Mouse (Mus musculus) left cerebral cortex, adult 2 months (tissue): ENCODE results near the gene Arid1b. TPM values are rescaled to one million over a fixed set of nuclear protein-coding genes. Genes with fewer than 3 reads are reported as not detected.

Experiments used
- DNase-seq, 2 experiments: peaks; one replicate each; pipeline ENCODE4 v3.0.0; 2021 to 2022; ENCODE audit warnings: low spot score in 2 of 2, mixed read lengths in 1 of 2; ENCODE audit errors: extremely low spot score in 1 of 2
- H3K27ac ChIP-seq: fragments of 200-600 bp; 2 replicates; pipeline ENCODE4 v1.8.1; 2022
- H3K4me3 ChIP-seq: fragments of 200-600 bp; 2 replicates; pipeline ENCODE4 v1.8.1; 2022
- CTCF ChIP-seq: fragments of 200-600 bp; IDR thresholded peaks from 2 replicates; pipeline ENCODE4 v1.8.1; 2022; ENCODE audit warnings: antibody characterized with exemption, mild to moderate bottlenecking, moderate library complexity
- intact Hi-C: fragments of 180-260 bp; cut with DNase I; formaldehyde crosslinking; loops from one replicate; pipeline ENCODE4 v1.15.1; 2025
- total RNA-seq, 2 experiments: library from RNA; stranded (reverse); gene quantifications; 2 replicates each; pipeline ENCODE4 v1.2.3; 2021

The Arid1b gene
- total RNA-seq, 2 experiments from 2014 or later, result 81.4 to 86.1 TPM

- H3K4me3 ChIP-seq, result no peak overlapping the region
- intact Hi-C loops, result no loop called here
- H3K27ac ChIP-seq, result no peak overlapping the region
- DNase-seq, result no peak
- no peak for TF ChIP-seq CTCF
Observed at GRCm38 (mm10) chr17:5196005-5196404, 201.9 kb downstream of the Arid1b start.

DNA sequence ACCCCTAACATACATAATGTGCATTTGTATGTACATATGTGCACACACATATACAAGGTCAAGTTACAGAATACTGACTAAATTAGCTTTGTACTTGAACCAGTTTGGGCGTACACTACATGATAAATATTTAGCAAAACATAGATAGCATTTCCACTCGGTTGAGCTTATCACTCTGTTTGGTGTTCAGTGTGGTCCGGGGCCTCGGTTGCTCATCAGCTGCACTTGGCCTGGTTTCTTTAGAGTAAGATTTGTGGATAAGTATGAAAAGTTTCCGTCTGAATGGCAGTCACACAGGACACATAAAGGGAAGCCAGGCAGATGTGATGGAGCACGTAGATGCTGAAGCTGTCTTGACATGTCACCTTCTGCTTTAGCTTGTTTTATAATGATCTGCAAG, 202.4 kb downstream of the Arid1b start:
- DNase-seq, result no peak
- no peak overlapping the region for H3K27ac ChIP-seq
- no peak overlapping the region for H3K4me3 ChIP-seq
- no peak for TF ChIP-seq CTCF
- intact Hi-C loops, result no loop called here

DNA sequence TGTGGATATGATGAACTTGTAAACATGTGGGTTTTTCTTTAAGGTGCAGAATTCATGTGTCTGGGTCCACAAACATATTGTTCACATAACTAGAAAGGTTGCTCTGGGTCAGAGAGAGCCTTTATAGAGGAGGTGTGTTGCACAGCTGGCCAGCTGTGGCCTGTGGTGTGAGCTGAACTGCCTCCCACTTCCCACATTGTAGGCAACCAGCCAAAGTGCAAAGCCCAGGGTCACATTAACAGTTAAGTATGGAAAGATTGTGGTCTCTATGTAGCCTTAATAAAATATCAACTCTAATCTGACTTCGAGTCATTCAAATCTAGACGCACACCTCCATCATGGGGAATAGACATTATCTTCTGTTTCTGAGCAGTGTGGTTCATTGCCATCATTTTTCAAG, 203.0 kb downstream of the Arid1b start:
- intact Hi-C loops, result no loop called here
- Histone ChIP-seq H3K27ac (no peak overlapping the region), H3K4me3 (no peak overlapping the region)
- no peak for DNase-seq
- TF ChIP-seq CTCF, result no peak

DNA sequence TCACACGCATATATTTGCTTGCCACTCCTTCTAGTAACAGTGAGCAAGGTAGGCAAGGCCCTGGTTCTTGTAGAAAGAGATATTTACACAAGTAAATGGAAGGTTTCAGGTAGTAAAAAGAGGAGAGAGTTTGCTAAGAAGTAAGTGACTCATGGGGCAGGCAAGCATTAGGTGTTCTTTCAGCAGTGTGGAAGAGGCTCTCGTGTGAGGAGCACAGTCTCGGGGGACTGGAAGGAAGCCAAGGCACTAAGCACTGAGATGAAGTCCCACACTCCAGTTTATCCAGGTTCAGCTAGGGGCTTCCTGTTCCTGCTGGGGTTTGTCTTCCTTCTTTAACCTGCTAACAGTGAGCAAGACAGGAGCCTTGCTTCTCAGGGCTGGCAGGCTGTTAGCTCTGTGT, 203.6 kb downstream of the Arid1b start:
- Histone ChIP-seq H3K27ac (no peak overlapping the region), H3K4me3 (no peak overlapping the region)
- TF ChIP-seq CTCF, result no peak
- DNase-seq, result no peak
- intact Hi-C loops, result no loop called here

DNA sequence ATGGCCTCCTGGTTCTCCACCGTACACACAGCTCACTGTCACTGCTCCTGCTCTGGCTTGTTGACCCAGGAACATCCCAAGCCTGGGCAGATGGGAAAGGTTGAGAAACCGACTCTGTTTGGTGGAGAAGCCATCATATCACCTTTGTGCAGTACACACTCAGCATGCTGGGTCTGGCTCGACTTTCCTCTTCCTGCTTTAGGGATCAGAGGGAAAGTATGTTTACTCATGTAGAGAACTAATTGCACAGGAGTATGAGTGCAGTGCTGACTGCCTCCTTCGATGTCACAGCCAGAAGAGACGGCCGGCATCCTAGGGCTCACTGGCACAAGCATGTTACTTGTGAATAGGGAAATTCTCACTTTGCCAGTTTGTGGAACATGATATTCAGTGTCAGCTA, 204.1 kb downstream of the Arid1b start:
- no peak overlapping the region for H3K27ac ChIP-seq
- DNase-seq, result no peak
- no peak for TF ChIP-seq CTCF
- intact Hi-C loops, result no loop called here
- no peak overlapping the region for H3K4me3 ChIP-seq

DNA sequence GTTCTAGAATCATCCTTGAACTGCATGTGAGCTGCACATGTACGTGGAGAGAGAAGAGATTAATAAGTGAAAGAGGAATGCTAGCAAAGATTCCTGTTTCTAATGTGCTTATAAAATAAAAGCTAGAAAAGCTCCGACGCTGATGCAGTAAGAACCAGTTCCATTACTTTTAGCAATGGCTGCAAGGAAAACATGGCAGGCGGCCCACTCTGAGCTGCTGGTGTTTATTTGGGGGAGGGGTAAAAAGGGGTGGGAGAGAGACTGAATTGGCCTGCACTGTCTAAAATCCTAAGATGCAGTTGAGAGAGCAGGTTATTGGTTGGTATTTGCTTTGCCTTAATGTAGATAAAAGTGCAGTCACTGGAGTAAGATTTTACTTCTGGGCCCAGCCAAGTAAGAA, 204.7 kb downstream of the Arid1b start:
- H3K4me3 ChIP-seq, result no peak overlapping the region
- no peak for TF ChIP-seq CTCF
- H3K27ac ChIP-seq, result no peak overlapping the region
- intact Hi-C loops, result no loop called here
- no peak for DNase-seq

DNA sequence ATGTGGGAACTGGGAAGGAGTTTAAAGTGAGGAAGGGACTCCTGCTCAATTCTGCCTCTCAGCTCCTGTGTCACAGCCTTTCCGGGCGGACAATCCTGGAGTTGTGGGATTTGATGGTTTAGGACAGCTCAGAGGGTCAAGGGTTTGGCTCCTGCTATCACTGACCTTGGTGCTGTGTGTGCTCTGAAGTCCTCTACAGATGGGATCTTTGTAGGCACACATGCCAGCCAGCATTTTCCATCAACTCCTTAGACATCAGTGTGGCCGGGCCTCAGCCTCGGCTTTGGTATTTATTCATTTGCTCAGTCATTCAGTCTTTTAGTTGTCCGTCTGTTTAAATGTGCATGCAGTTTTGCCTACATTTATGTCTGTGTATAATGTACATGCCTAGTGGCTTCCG, 206.5 kb downstream of the Arid1b start:
- DNase-seq, result no peak
- intact Hi-C loops, result loop anchor here (5.0 kb wide), 1 partner anchor 293 kb away; no protein-coding TSS in a partner anchor
- TF ChIP-seq CTCF, result no peak
- Histone ChIP-seq H3K4me3 (no peak overlapping the region), H3K27ac (no peak overlapping the region)

GRCm38 (mm10) chr17:5201859-5202598, 207.9 kb downstream of the Arid1b start:
- peak; percentile 38 to 60 for DNase-seq
- no peak overlapping the region for H3K4me3 ChIP-seq
- intact Hi-C loops, result loop anchor here (1.0 to 5.0 kb wide), 2 partner anchors 195 to 295 kb away; no protein-coding TSS in a partner anchor
- peak; percentile 88 for TF ChIP-seq CTCF
- H3K27ac ChIP-seq, result peak overlapping the region; percentile 42

DNA sequence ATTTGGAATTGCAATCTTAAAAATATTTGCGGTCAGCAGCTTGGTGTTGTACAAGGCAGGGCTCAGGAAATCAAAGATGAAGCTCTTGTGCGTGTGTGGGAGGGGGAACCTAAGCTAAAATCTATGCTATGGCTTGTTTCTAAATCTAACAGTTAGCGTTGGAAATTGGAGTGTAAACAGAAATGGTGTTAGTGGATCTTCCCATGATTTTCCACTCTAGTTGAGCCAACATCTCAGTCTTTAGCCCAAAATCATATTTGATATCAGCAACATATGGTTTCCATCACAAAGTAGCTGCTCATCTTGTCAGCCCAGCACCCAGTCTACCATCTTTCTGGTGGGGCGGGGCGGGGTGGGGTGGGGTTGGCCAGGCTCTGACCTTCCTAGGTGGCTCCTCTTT, 208.6 kb downstream of the Arid1b start:
- DNase-seq, result no peak
- intact Hi-C loops, result loop anchor here (1.0 to 5.0 kb wide), 2 partner anchors 195 to 295 kb away; no protein-coding TSS in a partner anchor
- Histone ChIP-seq H3K4me3 (no peak overlapping the region), H3K27ac (peak overlapping the region; percentile 42)
- TF ChIP-seq CTCF, result no peak

GRCm38 (mm10) chr17:5203346-5204102, 209.4 kb downstream of the Arid1b start:
- TF ChIP-seq CTCF, result no peak
- intact Hi-C loops, result loop anchor here (5.0 kb wide), 1 partner anchor 296 kb away; no protein-coding TSS in a partner anchor
- H3K4me3 ChIP-seq, result no peak overlapping the region
- no peak for DNase-seq
- no peak overlapping the region; the same call in 1 of the 2 replicates for H3K27ac ChIP-seq

DNA sequence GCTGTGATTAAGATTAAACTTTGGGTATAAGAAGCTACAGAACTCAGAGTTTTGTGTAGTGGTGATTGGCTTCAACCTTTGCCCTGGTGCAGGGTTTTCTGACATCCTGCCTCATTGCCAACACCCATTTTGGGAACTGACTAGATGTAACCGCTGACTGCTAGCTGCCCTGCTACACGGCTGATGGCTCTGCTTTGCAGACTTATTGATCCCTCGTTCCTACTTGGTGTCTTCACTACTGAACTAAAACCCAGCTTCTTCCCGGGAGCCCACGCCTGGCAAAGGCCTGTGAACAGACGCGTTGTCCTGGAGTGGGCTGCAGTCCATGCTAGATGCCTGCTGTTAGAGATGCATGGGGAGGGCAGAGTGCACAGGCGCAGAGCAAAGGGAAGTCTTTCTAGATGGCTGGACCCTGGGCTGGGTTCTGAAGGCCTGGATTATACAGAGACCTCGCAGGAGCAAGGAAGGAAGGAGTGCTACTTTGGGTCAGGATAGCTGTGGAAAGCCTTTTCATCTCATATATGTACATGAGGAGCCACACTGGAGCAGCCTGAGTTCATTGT, 210.1 kb downstream of the Arid1b start:
- intact Hi-C loops, result loop anchor here (5.0 kb wide), 1 partner anchor 297 kb away; no protein-coding TSS in a partner anchor
- H3K27ac ChIP-seq, result no peak overlapping the region

GRCm38 (mm10) chr17:5205163-5205581, 211.0 kb downstream of the Arid1b start:
- intact Hi-C loops, result no loop called here
- H3K27ac ChIP-seq, result no peak overlapping the region
- TF ChIP-seq CTCF, result peak; percentile 27
- no peak overlapping the region for H3K4me3 ChIP-seq
- no peak for DNase-seq

More for the DNA sequence above, 210.1 kb downstream of the Arid1b start:
- no peak for DNase-seq
- no peak overlapping the region for H3K4me3 ChIP-seq
- TF ChIP-seq CTCF, result no peak
